Mouse (Mus musculus): Measurements from ENCODE around the gene Ear14.
"Not testable (repeated sequence)": the region's sequence is repeated elsewhere in the genome, so short reads cannot be mapped to it uniquely, and the experiment has no call there.

DNA sequence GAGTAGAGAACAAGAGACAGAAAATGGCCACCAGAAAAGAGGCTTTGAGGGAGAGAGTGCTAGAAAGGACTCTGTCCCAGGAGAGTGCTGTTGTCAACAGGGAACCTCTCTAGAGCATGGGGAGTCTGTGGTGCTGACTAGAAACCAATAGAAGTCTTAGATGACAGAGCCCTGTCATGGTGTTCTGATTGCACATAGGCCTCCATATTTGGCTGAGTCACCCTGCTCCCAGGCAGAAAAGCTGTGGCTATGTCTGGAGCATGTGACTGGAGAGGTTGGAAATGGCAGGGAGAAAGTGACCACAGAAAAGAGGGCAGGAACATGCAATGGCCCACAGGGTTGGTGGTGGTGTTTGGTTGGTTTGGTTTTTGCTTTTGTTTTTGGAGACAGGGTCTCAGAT, 49.0 kb downstream of the Ear14 start:
- not testable (repeated sequence) for TF ChIP-seq POLR2A (IDR thresholded peaks at IDR 0.05; ENCODE audit: insufficient read length, low read depth); USF1 (IDR thresholded peaks at IDR 0.05; ENCODE audit: low read depth); POLR2AphosphoS2 (IDR thresholded peaks at IDR 0.05; ENCODE audit: insufficient read length, low read depth); E2F4 (IDR thresholded peaks at IDR 0.05; ENCODE audit: insufficient read depth); MYOD1 (IDR thresholded peaks at IDR 0.05; ENCODE audit: control insufficient read depth in 1 of 3, insufficient read length in 2 of 3, low read depth in 2 of 3); REST (IDR thresholded peaks at IDR 0.05; ENCODE audit: insufficient read depth, insufficient read length); SRF (IDR thresholded peaks at IDR 0.05; ENCODE audit: control insufficient read depth, insufficient read length, low read depth)

Data from myocyte (in vitro differentiated cells).